Mouse (Mus musculus) midbrain, embryonic 16.5 days (tissue): ENCODE results near the gene Apip. TPM values are rescaled to one million over a fixed set of nuclear protein-coding genes. Genes with fewer than 3 reads are reported as not detected.

Experiments used
- ATAC-seq: fragments of 200-750 bp; cut with Nextera tagmentation; 2 replicates; pipeline ENCODE4 v1.8.0; 2017; ENCODE audit warnings: moderate TSS enrichment
- H3K27ac ChIP-seq: fragments of 300-500 bp; sonication (generic); 2 replicates; pipeline ENCODE4 v1.5.1; 2014; ENCODE audit warnings: mild to moderate bottlenecking, low read length, mixed read lengths
- H3K27me3 ChIP-seq: fragments of 300-500 bp; sonication (generic); 2 replicates; pipeline ENCODE4 v1.6.1; 2014; ENCODE audit warnings: low read depth, low read length, mixed read lengths; ENCODE audit not compliant: control insufficient read depth, insufficient read depth
- H3K36me3 ChIP-seq: fragments of 300-500 bp; sonication (generic); 2 replicates; pipeline ENCODE4 v1.6.1; 2014; ENCODE audit warnings: mild to moderate bottlenecking, low read length, moderate library complexity, mixed read lengths; ENCODE audit not compliant: control insufficient read depth, insufficient read depth
- H3K4me1 ChIP-seq: fragments of 300-500 bp; sonication (generic); 2 replicates; pipeline ENCODE4 v1.6.1; 2014; ENCODE audit warnings: mild to moderate bottlenecking, low read length, mixed read lengths; ENCODE audit not compliant: control insufficient read depth, insufficient read depth
- H3K4me2 ChIP-seq: fragments of 300-500 bp; sonication (generic); 2 replicates; pipeline ENCODE4 v1.6.1; 2014; ENCODE audit warnings: mild to moderate bottlenecking, low read length, mixed read lengths
- H3K4me3 ChIP-seq: fragments of 300-500 bp; sonication (generic); 2 replicates; pipeline ENCODE4 v1.5.1; 2014; ENCODE audit warnings: low read depth, mild to moderate bottlenecking, low read length, moderate library complexity, mixed read lengths
- H3K9ac ChIP-seq: fragments of 300-500 bp; sonication (generic); 2 replicates; pipeline ENCODE4 v1.6.1; 2014; ENCODE audit warnings: low read depth, low read length, mixed read lengths
- H3K9me3 ChIP-seq: fragments of 300-500 bp; sonication (generic); replicated peaks from 2 replicates; pipeline ENCODE4 v1.6.1; 2014; ENCODE audit warnings: mild to moderate bottlenecking, low read length, mixed read lengths; ENCODE audit not compliant: control insufficient read depth, poor library complexity, severe bottlenecking
- WGBS: fragments of 180-500 bp; shearing (Covaris S2); extraction: QIAGEN DNeasy Blood & Tissue Kit; methylation state at CpG from one replicate; pipeline ENCODE4 v1.1.7; 2014; 5-methylcytosine and 5-hydroxymethylcytosine counted together
- polyA plus RNA-seq: library from polyadenylated mRNA; unstranded; fragments of >200 nt; fragmentation: Nextera tagmentation; extraction: Ambion mirVana; gene quantifications from 2 replicates; pipeline ENCODE4 v1.2.1, GENCODE M21; 2015

Apip gene
- 43.0 and 43.3 TPM in 2 replicates for polyA plus RNA-seq

GRCm38 (mm10) chr2:103073219-103073982 lies at the start of gene Apip, which contains the start of gene Pdhx:
Gene Apip, plus strand, starts transcription at chr2:103073675.
Gene Pdhx, minus strand, starts transcription at chr2:103073513.
- H3K27me3 ChIP-seq: no peaks in the 10 kb centered on the region
- no peaks in the 10 kb centered on the region for H3K36me3 ChIP-seq
- no peaks in the 10 kb centered on the region for H3K9me3 ChIP-seq
- peak within 1 kb of the TSS; percentile 92 for H3K9ac ChIP-seq
- H3K27ac ChIP-seq: peak within 1 kb of the TSS; percentile 85
- under 1% methylated on average over 55 of the region's 55 CpGs for WGBS
- peak within 1 kb of the TSS; percentile 82 for H3K4me3 ChIP-seq
- peak within 1 kb of the TSS; percentile 75 for H3K4me2 ChIP-seq
- peak; percentile 100 for ATAC-seq
- H3K4me1 ChIP-seq: peaks cover 32% of the 10 kb centered on the region

DNA sequence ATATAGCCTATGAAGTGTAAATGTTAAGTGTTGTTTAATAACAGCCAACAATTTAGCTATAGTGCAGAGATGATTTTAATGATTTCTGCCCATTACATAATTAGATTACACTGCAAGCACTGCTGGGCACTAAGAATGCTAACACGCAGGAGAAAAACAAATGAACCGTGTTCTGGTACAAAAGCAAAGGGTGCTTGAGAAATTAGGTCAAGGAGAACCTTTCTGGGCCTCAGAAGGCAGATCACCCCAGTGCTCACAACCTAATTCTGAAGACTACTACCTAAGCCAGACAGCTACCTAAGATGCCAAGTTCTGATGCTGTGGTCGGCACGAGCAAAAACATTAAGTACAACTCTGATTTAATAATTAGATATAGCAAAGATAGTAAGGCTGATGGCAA lies 35.6 kb upstream of the Apip start:
- no peak for ATAC-seq

DNA sequence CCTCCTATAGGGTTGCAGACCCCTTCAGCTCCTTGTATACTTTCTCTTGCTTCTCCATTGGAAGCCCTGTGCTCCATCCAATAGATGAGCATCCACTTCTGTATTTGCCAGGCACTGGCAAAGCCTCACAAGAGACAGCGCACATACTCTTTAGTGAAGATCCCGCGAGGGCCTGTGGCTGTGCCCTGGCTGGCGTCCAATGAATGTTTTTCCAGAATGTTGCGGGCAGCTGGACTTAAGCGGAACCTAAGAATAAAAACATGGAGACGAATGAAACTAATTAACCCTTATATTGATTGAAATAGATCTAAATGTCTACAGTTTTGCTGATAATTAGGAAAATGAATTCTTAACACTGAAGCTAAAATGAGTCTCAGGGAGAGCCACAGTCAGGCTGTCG lies 32.6 kb upstream of the Apip start:
- ATAC-seq: no peak
- peaks cover 5% of the 10 kb centered on the region; the same call in 1 of the 2 replicates for H3K36me3 ChIP-seq
- no peak overlapping the region for H3K4me2 ChIP-seq
- no peaks in the 10 kb centered on the region for H3K9me3 ChIP-seq
- H3K27me3 ChIP-seq: no peaks in the 10 kb centered on the region
- no peak overlapping the region for H3K27ac ChIP-seq
- no peak overlapping the region for H3K4me3 ChIP-seq
- 64% methylated on average over 8 of the region's 8 CpGs for WGBS
- no peak overlapping the region for H3K9ac ChIP-seq
- no peaks in the 10 kb centered on the region for H3K4me1 ChIP-seq

More for the DNA sequence above, 35.6 kb upstream of the Apip start:
- Histone ChIP-seq H3K4me2 (no peak overlapping the region), H3K4me3 (no peak overlapping the region), H3K27ac (no peak overlapping the region), H3K9ac (no peak overlapping the region), H3K9me3 (no peaks in the 10 kb centered on the region), H3K36me3 (peaks cover 9% of the 10 kb centered on the region), H3K4me1 (no peaks in the 10 kb centered on the region), H3K27me3 (no peaks in the 10 kb centered on the region)
- 75% methylated on average over 4 of the region's 4 CpGs for WGBS

DNA sequence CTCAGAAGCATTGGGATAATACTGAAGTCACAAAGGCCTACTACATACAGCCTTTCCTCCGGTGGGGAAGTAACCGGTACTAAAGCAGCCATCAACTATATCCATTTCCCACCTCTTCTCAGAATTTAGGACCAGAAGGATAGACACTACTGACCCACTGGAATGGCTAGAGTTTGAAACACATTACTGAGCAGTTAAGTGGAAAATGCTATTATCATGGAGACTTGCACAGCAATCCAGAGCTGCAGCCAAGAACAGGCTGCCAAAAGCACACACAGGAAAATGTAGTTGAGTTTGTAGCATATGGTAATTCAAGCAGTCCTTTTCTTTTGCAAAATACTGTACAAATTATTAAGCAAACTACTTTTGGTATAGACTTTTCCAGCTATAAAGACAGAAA lies 28.2 kb upstream of the Apip start:
- Histone ChIP-seq H3K36me3 (peaks cover 5% of the 10 kb centered on the region; the same call in 1 of the 2 replicates), H3K27ac (no peak overlapping the region), H3K4me1 (no peaks in the 10 kb centered on the region), H3K9ac (no peak overlapping the region), H3K27me3 (no peaks in the 10 kb centered on the region), H3K9me3 (no peaks in the 10 kb centered on the region), H3K4me3 (no peak overlapping the region), H3K4me2 (no peak overlapping the region)
- 76% methylated on average over 2 of the region's 2 CpGs for WGBS
- ATAC-seq: no peak

DNA sequence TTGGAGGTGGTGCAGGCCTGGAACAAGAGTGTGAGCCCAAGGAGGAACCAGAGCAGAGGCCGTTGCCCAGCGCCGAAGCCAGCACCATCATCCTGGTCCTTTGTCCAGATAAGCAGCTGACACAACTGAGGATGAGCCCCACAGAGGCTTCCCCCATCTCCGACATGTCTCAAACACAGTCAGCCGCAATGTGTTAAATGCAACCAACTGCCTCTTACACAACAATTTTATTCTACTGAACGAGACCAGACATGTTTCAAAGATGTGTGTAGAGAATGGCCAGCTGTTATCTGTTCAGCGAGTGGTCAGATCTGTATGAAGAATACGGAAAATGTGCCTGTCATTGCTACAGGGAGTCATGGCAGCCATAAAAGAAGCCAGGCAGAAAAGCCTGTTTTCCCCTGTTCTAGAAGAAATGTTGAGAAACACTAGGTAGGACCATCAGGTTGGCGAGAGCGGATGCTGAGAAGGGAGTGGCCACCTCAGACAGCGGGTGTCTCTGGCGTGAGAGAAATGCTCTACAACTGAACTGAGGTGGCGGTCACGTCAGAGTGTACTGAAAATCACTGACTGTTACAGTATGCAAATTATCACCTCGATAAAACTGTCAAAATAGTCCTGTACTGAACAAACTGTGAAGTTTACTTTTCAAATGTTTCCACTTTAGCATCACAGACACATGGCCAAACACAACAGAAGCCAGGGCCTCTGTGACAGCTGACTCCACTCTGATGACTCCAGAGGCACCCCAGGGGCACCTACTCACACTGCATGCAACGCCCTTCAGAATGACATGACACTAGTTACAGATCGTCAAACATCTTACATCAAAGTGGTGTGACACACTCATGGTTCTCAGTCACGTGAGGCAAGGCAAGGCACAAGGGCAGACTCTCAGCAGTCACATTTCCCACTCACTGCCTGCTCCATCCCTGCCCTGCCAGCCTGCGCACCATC lies 21.3 kb upstream of the Apip start:
- Histone ChIP-seq H3K27me3 (no peaks in the 10 kb centered on the region), H3K36me3 (no peaks in the 10 kb centered on the region), H3K4me3 (no peak overlapping the region), H3K4me1 (no peaks in the 10 kb centered on the region), H3K4me2 (no peak overlapping the region), H3K9me3 (no peaks in the 10 kb centered on the region), H3K27ac (no peak overlapping the region), H3K9ac (no peak overlapping the region)
- ATAC-seq: no peak
- 86% methylated on average over 19 of the region's 19 CpGs for WGBS

- no peaks in the 10 kb centered on the region for H3K27me3 ChIP-seq
- H3K9me3 ChIP-seq: no peaks in the 10 kb centered on the region
- no peak overlapping the region for H3K4me2 ChIP-seq
- H3K4me3 ChIP-seq: no peak overlapping the region
- H3K4me1 ChIP-seq: no peaks in the 10 kb centered on the region
- H3K36me3 ChIP-seq: no peaks in the 10 kb centered on the region
- H3K9ac ChIP-seq: no peak overlapping the region
- ATAC-seq: no peak
- 93% methylated on average over 6 of the region's 6 CpGs for WGBS
- H3K27ac ChIP-seq: no peak overlapping the region
Observed at GRCm38 (mm10) chr2:103055820-103056219, 17.7 kb upstream of the Apip start.

DNA sequence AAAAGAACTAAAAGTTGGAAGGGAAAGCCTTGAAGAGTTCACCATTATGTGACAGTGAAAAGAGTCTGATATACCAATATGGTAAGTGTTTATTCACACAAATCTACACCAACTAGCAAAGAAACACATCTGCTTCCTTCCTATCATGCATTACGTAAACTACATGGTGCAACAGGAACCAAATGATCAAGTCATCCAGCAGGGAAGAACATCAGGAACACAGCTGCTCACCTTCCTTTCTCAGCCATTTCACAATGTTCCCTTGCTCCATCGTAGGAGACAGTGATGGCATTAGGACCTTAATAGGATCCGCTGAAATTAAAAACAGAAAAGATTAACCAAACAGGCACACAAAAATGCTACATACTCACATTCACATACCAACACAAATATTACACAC lies 15.2 kb upstream of the Apip start:
- 90% methylated on average over 3 of the region's 3 CpGs for WGBS
- H3K9ac ChIP-seq: no peak overlapping the region
- H3K4me3 ChIP-seq: no peak overlapping the region
- no peak overlapping the region for H3K27ac ChIP-seq
- no peaks in the 10 kb centered on the region for H3K27me3 ChIP-seq
- no peak overlapping the region for H3K4me2 ChIP-seq
- no peaks in the 10 kb centered on the region for H3K36me3 ChIP-seq
- no peak for ATAC-seq
- H3K9me3 ChIP-seq: no peaks in the 10 kb centered on the region
- peaks cover 11% of the 10 kb centered on the region; the same call in 1 of the 2 replicates for H3K4me1 ChIP-seq

DNA sequence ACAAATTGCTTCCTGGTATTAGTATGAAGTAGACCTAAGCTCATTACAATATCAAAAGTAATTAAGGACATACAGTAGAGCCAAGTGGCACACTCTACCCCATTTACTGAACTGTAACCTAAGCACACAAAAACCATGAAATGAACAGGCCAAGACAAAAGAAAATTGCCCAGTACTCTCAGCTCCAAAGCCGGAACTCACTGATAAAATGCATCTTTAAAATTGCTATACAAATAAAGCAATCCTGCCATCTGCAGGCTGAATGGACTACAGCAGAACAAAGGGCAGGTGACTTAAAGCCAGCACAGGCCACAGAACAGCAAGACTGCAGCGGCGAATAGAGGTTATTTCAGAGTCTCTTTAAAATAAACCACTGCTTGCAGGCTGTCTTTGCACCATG lies 10.6 kb upstream of the Apip start:
- no peak overlapping the region for H3K4me2 ChIP-seq
- no peak overlapping the region for H3K4me3 ChIP-seq
- WGBS: 29% methylated on average over 3 of the region's 3 CpGs
- H3K27ac ChIP-seq: no peak overlapping the region
- peak overlapping the region; percentile 26; the same call in 1 of the 2 replicates for H3K9ac ChIP-seq
- no peaks in the 10 kb centered on the region for H3K36me3 ChIP-seq
- no peaks in the 10 kb centered on the region for H3K27me3 ChIP-seq
- peak; percentile 72; the same call in 1 of the 2 replicates for ATAC-seq
- peaks cover 11% of the 10 kb centered on the region; the same call in 1 of the 2 replicates for H3K4me1 ChIP-seq
- no peaks in the 10 kb centered on the region for H3K9me3 ChIP-seq
